Comparison of ENCODE assay signal across 11 mouse cellular contexts in the genomic region with DNA sequence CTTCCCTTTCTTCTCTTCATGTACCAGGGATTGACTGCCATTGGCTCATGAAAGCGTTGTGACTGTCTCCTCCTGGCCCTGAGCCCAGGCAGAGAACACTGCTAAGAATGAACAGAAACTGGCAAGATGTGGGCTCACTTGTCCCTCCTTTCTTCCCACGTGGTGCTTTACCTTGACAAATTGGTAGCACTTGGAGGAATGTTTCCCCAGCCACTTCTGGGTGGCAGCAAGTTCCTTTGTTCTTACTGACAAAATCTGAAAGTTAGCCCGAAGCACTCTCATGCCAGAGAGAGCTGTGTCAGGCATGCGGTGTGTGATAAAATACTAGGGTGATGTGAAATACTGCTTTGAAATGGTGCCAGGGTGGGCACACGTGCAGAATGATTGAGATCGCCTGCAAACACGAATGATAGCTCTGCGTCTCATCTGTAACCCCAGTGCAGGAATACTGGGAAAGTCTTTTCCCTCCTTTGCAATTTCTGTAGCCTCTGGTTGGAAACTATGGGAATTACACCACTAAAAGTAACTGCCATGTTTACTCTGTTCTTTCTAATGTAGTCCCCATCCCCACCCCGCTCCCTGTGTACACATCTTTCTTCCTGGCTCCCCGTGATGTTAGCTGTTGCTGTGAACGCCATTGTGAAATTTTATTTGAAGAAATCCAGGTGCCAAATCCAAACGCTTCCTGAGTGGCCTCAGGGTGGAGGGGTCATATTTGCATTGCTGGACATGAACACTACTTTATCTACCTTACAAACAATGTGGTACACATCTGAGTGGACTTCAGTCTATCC.
DNase-seq lines count a peak whose midpoint lies in the region; ATAC-seq lines count a peak whose summit lies in the region.
"Had no signal": no experiment of that assay in that cellular context is flagged by ENCODE, and none has a peak within 500 bp of the region (broad histone marks: within the 10 kb centered on the region; RNA-seq: fewer than 3 reads in every experiment).

No protein-coding gene starts in this region.

- H3K27me3 ChIP-seq in hindbrain, embryonic 14.5 days (ENCODE audit: control insufficient read depth, insufficient read depth, low read length): no peaks in the 10 kb centered on the region
- H3K27me3 ChIP-seq in hindbrain, embryonic 11.5 days (ENCODE audit: control insufficient read depth, insufficient read depth, low read length): no peaks in the 10 kb centered on the region
- H3K27me3 ChIP-seq in forebrain, embryonic 16.5 days (replicated peaks; ENCODE audit: control insufficient read depth, insufficient read depth, low read length): no peaks in the 10 kb centered on the region
- no peaks in the 10 kb centered on the region for H3K27me3 ChIP-seq in liver, embryonic 11.5 days (replicated peaks; ENCODE audit: control insufficient read depth, insufficient read depth, low read length)
- H3K27me3 ChIP-seq: CH12.LX; megakaryocyte, embryonic 14.5 days had no signal

- no peak overlapping the region for H3K4me2 ChIP-seq in hindbrain, embryonic 14.5 days (replicated peaks)
- H3K4me2 ChIP-seq in hindbrain, embryonic 11.5 days (replicated peaks; ENCODE audit: low read depth, low read length): no peak overlapping the region
- H3K4me2 ChIP-seq in forebrain, embryonic 16.5 days (ENCODE audit: low read length): no peak overlapping the region
- H3K4me2 ChIP-seq in liver, embryonic 11.5 days: no peak overlapping the region

- H3K9ac ChIP-seq in hindbrain, embryonic 14.5 days: no peak overlapping the region
- H3K9ac ChIP-seq in hindbrain, embryonic 11.5 days (ENCODE audit: low read depth, low read length): no peak overlapping the region
- no peak overlapping the region for H3K9ac ChIP-seq in forebrain, embryonic 16.5 days (replicated peaks; ENCODE audit: low read depth, low read length)
- no peak overlapping the region for H3K9ac ChIP-seq in liver, embryonic 11.5 days (ENCODE audit: low read depth, low read length)

- H3K27ac ChIP-seq in hindbrain, embryonic 14.5 days: no peak overlapping the region
- H3K27ac ChIP-seq in hindbrain, embryonic 11.5 days (ENCODE audit: low read depth, low read length): no peak overlapping the region
- H3K27ac ChIP-seq in forebrain, embryonic 16.5 days (ENCODE audit: low read length): no peak overlapping the region
- no peak overlapping the region for H3K27ac ChIP-seq in liver, embryonic 11.5 days (ENCODE audit: low read depth, low read length)

- H3K9me3 ChIP-seq in hindbrain, embryonic 14.5 days (ENCODE audit: control insufficient read depth, low read length): no peaks in the 10 kb centered on the region
- H3K9me3 ChIP-seq in hindbrain, embryonic 11.5 days (ENCODE audit: control insufficient read depth, low read length): no peaks in the 10 kb centered on the region
- no peaks in the 10 kb centered on the region for H3K9me3 ChIP-seq in forebrain, embryonic 16.5 days (ENCODE audit: control insufficient read depth, low read length)
- H3K9me3 ChIP-seq in liver, embryonic 11.5 days (ENCODE audit: control insufficient read depth, low read length): no peaks in the 10 kb centered on the region

- WGBS in hindbrain, embryonic 14.5 days: 64% methylated on average over 12 of the region's 12 CpGs
- WGBS in hindbrain, embryonic 11.5 days: 84% methylated on average over 12 of the region's 12 CpGs
- WGBS in forebrain, embryonic 16.5 days: 45% methylated on average over 12 of the region's 12 CpGs
- WGBS in liver, embryonic 11.5 days: 71% methylated on average over 12 of the region's 12 CpGs

- no peak overlapping the region for H3K4me3 ChIP-seq in hindbrain, embryonic 14.5 days (replicated peaks; ENCODE audit: low read length)
- no peak overlapping the region for H3K4me3 ChIP-seq in hindbrain, embryonic 11.5 days (ENCODE audit: low read depth, low read length)
- no peak overlapping the region for H3K4me3 ChIP-seq in forebrain, embryonic 16.5 days (replicated peaks; ENCODE audit: low read length)
- no peak overlapping the region for H3K4me3 ChIP-seq in liver, embryonic 11.5 days (ENCODE audit: low read depth, low read length)
- H3K4me3 ChIP-seq: megakaryocyte, embryonic 14.5 days had no signal

- peak; percentile 86 for ATAC-seq in hindbrain, embryonic 14.5 days (ENCODE audit: low FRiP score)
- no peak for ATAC-seq in hindbrain, embryonic 11.5 days (ENCODE audit: low FRiP score)
- peak; percentile 66 for ATAC-seq in forebrain, embryonic 16.5 days
- peak; percentile 54; the same call in 1 of the 2 replicates for ATAC-seq in liver, embryonic 11.5 days (replicated peaks; ENCODE audit: low FRiP score)

- H3K36me3 ChIP-seq in hindbrain, embryonic 14.5 days (replicated peaks; ENCODE audit: control insufficient read depth, insufficient read depth): no peaks in the 10 kb centered on the region
- no peaks in the 10 kb centered on the region for H3K36me3 ChIP-seq in hindbrain, embryonic 11.5 days (ENCODE audit: control insufficient read depth, insufficient read depth, low read length)
- H3K36me3 ChIP-seq in forebrain, embryonic 16.5 days (ENCODE audit: control insufficient read depth, insufficient read depth): no peaks in the 10 kb centered on the region
- H3K36me3 ChIP-seq in liver, embryonic 11.5 days (ENCODE audit: control insufficient read depth, insufficient read depth, low read length): no peaks in the 10 kb centered on the region

- peak; percentile 45 for DNase-seq in hindbrain, embryonic 14.5 days (ENCODE audit: low spot score)
- DNase-seq in hindbrain, embryonic 11.5 days (ENCODE audit: low spot score): no peak
- DNase-seq in liver, embryonic 11.5 days (ENCODE audit: low spot score): no peak
- DNase-seq in right cerebral cortex, adult 18-20 months: peak; percentile 64
- DNase-seq in urinary bladder, postnatal 25 days (ENCODE audit: low spot score): no peak
- DNase-seq in thymus, postnatal 10 days (ENCODE audit: low spot score in 2 of 2): no peak
- no peak for DNase-seq in cerebellum, adult 11 months
- DNase-seq: kidney, adult 11 months had no signal

- H3K4me1 ChIP-seq in hindbrain, embryonic 14.5 days (replicated peaks; ENCODE audit: control insufficient read depth, insufficient read depth, low read length): no peaks in the 10 kb centered on the region
- no peaks in the 10 kb centered on the region for H3K4me1 ChIP-seq in hindbrain, embryonic 11.5 days (replicated peaks; ENCODE audit: control insufficient read depth, insufficient read depth, low read length)
- peaks cover 3% of the 10 kb centered on the region for H3K4me1 ChIP-seq in forebrain, embryonic 16.5 days (replicated peaks; ENCODE audit: control insufficient read depth, insufficient read depth, low read length)
- no peaks in the 10 kb centered on the region for H3K4me1 ChIP-seq in liver, embryonic 11.5 days (replicated peaks; ENCODE audit: control insufficient read depth, insufficient read depth, low read length)

Comparison
In these comparisons a context has a peak if more than half of its experiments do, and no peak if none do; other contexts are left out.
1. DNase-seq: peak in hindbrain, embryonic 14.5 days (single experiment) and right cerebral cortex, adult 18-20 months (single experiment); none in hindbrain, embryonic 11.5 days (single experiment), liver, embryonic 11.5 days (single experiment), urinary bladder, postnatal 25 days (single experiment), thymus, postnatal 10 days (0 of 2) and cerebellum, adult 11 months (single experiment).